Mouse (Mus musculus): ENCODE data around the gene Cysltr2. TPM values are rescaled to one million over a fixed set of nuclear protein-coding genes. Genes with fewer than 3 reads are reported as not detected.

The Cysltr2 gene
- not detected in 2 replicates for polyA plus RNA-seq (2011; ENCODE audit: insufficient read depth, insufficient read length, low read depth, missing spikeins)

DNA sequence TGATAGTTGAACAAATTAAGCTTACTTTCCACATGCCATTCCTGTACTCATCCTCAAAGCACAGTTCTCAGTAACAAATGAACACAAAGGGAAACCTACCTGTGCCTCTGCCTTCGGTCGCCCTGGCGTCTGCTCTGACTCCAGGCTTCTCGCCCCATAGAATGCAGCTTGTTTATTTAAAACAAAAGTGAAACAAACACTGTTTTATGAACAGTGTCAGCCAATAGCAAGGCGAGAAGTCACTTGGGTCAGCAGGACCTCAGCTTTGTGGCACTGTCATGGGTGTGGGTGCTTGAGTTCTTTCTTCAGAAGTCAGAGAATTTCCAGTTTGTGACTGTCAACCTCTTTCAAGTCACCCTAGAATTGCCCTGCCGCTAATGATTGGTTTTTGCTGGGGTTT, at the start of gene Cysltr2:
Gene Cysltr2, minus strand, starts transcription at position 178 of the 400 bp plus-strand sequence.
- Histone ChIP-seq H3K9me3 (replicated peaks; ENCODE audit: control insufficient read depth, insufficient read depth, low read length, poor library complexity, severe bottlenecking) (no peaks in the 10 kb centered on the region), H3K4me1 (ENCODE audit: control insufficient read depth, insufficient read depth, low read length) (no peaks in the 10 kb centered on the region), H3K36me3 (ENCODE audit: control insufficient read depth, insufficient read depth, low read length, poor library complexity, severe bottlenecking) (no peaks in the 10 kb centered on the region), H3K27ac (ENCODE audit: insufficient read depth, low read length) (no peak within 1 kb of the TSS), H3K27me3 (ENCODE audit: control insufficient read depth, insufficient read depth, low read length, poor library complexity, severe bottlenecking) (no peaks in the 10 kb centered on the region), H3K4me3 (ENCODE audit: low read depth, low read length) (no peak within 1 kb of the TSS), H3K9ac (ENCODE audit: low read depth, poor library complexity, severe bottlenecking) (no peak within 1 kb of the TSS)
- TF ChIP-seq CTCF (IDR thresholded peaks at IDR 0.05; ENCODE audit: low read depth, low read length): no peak
- TF ChIP-seq EP300 (IDR thresholded peaks at IDR 0.05; ENCODE audit: insufficient read depth, low read depth, low read length): no peak
- no peak for TF ChIP-seq POLR2A (IDR thresholded peaks at IDR 0.05; ENCODE audit: insufficient read depth, low read length)

- no peak overlapping the region for H3K9ac ChIP-seq (ENCODE audit: low read depth, poor library complexity, severe bottlenecking)
- H3K4me1 ChIP-seq (ENCODE audit: control insufficient read depth, insufficient read depth, low read length): no peaks in the 10 kb centered on the region
- no peaks in the 10 kb centered on the region; the same call in 1 of the 2 replicates for H3K27me3 ChIP-seq (ENCODE audit: control insufficient read depth, insufficient read depth, low read length, poor library complexity, severe bottlenecking)
- no peaks in the 10 kb centered on the region for H3K36me3 ChIP-seq (ENCODE audit: control insufficient read depth, insufficient read depth, low read length, poor library complexity, severe bottlenecking)
- TF ChIP-seq EP300 (IDR thresholded peaks at IDR 0.05; ENCODE audit: insufficient read depth, low read depth, low read length): no peak
- TF ChIP-seq POLR2A (IDR thresholded peaks at IDR 0.05; ENCODE audit: insufficient read depth, low read length): no peak
- no peak for TF ChIP-seq CTCF (IDR thresholded peaks at IDR 0.05; ENCODE audit: low read depth, low read length)
- H3K4me3 ChIP-seq (ENCODE audit: low read depth, low read length): no peak overlapping the region
- H3K9me3 ChIP-seq (replicated peaks; ENCODE audit: control insufficient read depth, insufficient read depth, low read length, poor library complexity, severe bottlenecking): no peaks in the 10 kb centered on the region
- H3K27ac ChIP-seq (ENCODE audit: insufficient read depth, low read length): no peak overlapping the region
These were observed 46.1 kb upstream of the Cysltr2 start for GRCm38 (mm10) chr14:73094802-73095550.

- Histone ChIP-seq H3K36me3 (ENCODE audit: control insufficient read depth, insufficient read depth, low read length, poor library complexity, severe bottlenecking) (no peaks in the 10 kb centered on the region), H3K27ac (ENCODE audit: insufficient read depth, low read length) (no peak overlapping the region), H3K9ac (ENCODE audit: low read depth, poor library complexity, severe bottlenecking) (no peak overlapping the region), H3K4me1 (ENCODE audit: control insufficient read depth, insufficient read depth, low read length) (no peaks in the 10 kb centered on the region), H3K9me3 (replicated peaks; ENCODE audit: control insufficient read depth, insufficient read depth, low read length, poor library complexity, severe bottlenecking) (no peaks in the 10 kb centered on the region), H3K27me3 (ENCODE audit: control insufficient read depth, insufficient read depth, low read length, poor library complexity, severe bottlenecking) (no peaks in the 10 kb centered on the region; the same call in 1 of the 2 replicates), H3K4me3 (ENCODE audit: low read depth, low read length) (no peak overlapping the region)
- TF ChIP-seq EP300 (IDR thresholded peaks at IDR 0.05; ENCODE audit: insufficient read depth, low read depth, low read length) (no peak), CTCF (IDR thresholded peaks at IDR 0.05; ENCODE audit: low read depth, low read length) (no peak), POLR2A (IDR thresholded peaks at IDR 0.05; ENCODE audit: insufficient read depth, low read length) (no peak)
These were observed 44.0 kb upstream of the Cysltr2 start for GRCm38 (mm10) chr14:73092871-73093270.

DNA sequence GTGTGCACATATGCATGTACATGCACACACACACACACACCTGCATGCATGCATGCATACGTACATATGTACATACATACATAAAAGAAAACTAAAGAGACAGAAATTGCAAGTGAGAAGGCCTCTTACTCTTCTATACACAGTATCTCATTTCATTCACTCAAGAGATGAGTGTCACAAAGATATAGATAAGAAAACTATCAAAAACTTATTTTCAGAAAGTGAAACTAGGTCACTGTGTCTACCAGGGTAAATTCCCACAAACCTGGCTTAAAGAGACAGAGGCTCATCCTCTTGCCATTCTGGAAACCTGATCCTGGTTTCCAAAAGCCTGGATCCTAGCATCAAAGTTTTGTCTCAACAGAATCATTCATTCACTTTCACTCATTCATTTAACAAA, 39.3 kb upstream of the Cysltr2 start:
- H3K4me1 ChIP-seq (ENCODE audit: control insufficient read depth, insufficient read depth, low read length): no peaks in the 10 kb centered on the region
- H3K36me3 ChIP-seq (ENCODE audit: control insufficient read depth, insufficient read depth, low read length, poor library complexity, severe bottlenecking): no peaks in the 10 kb centered on the region
- H3K4me3 ChIP-seq (ENCODE audit: low read depth, low read length): no peak overlapping the region
- H3K9ac ChIP-seq (ENCODE audit: low read depth, poor library complexity, severe bottlenecking): no peak overlapping the region
- H3K27ac ChIP-seq (ENCODE audit: insufficient read depth, low read length): no peak overlapping the region
- no peaks in the 10 kb centered on the region; the same call in 1 of the 2 replicates for H3K27me3 ChIP-seq (ENCODE audit: control insufficient read depth, insufficient read depth, low read length, poor library complexity, severe bottlenecking)
- no peak for TF ChIP-seq CTCF (IDR thresholded peaks at IDR 0.05; ENCODE audit: low read depth, low read length)
- no peak for TF ChIP-seq POLR2A (IDR thresholded peaks at IDR 0.05; ENCODE audit: insufficient read depth, low read length)
- TF ChIP-seq EP300 (IDR thresholded peaks at IDR 0.05; ENCODE audit: insufficient read depth, low read depth, low read length): no peak
- H3K9me3 ChIP-seq (replicated peaks; ENCODE audit: control insufficient read depth, insufficient read depth, low read length, poor library complexity, severe bottlenecking): no peaks in the 10 kb centered on the region

GRCm38 (mm10) chr14:73087746-73088145, 38.8 kb upstream of the Cysltr2 start:
- H3K27ac ChIP-seq (ENCODE audit: insufficient read depth, low read length): no peak overlapping the region
- no peaks in the 10 kb centered on the region for H3K36me3 ChIP-seq (ENCODE audit: control insufficient read depth, insufficient read depth, low read length, poor library complexity, severe bottlenecking)
- H3K27me3 ChIP-seq (ENCODE audit: control insufficient read depth, insufficient read depth, low read length, poor library complexity, severe bottlenecking): no peaks in the 10 kb centered on the region; the same call in 1 of the 2 replicates
- no peaks in the 10 kb centered on the region for H3K4me1 ChIP-seq (ENCODE audit: control insufficient read depth, insufficient read depth, low read length)
- H3K9ac ChIP-seq (ENCODE audit: low read depth, poor library complexity, severe bottlenecking): no peak overlapping the region
- H3K9me3 ChIP-seq (replicated peaks; ENCODE audit: control insufficient read depth, insufficient read depth, low read length, poor library complexity, severe bottlenecking): no peaks in the 10 kb centered on the region
- TF ChIP-seq CTCF (IDR thresholded peaks at IDR 0.05; ENCODE audit: low read depth, low read length): no peak
- no peak for TF ChIP-seq EP300 (IDR thresholded peaks at IDR 0.05; ENCODE audit: insufficient read depth, low read depth, low read length)
- TF ChIP-seq POLR2A (IDR thresholded peaks at IDR 0.05; ENCODE audit: insufficient read depth, low read length): no peak
- no peak overlapping the region for H3K4me3 ChIP-seq (ENCODE audit: low read depth, low read length)

GRCm38 (mm10) chr14:73087247-73087646, 38.3 kb upstream of the Cysltr2 start:
- TF ChIP-seq POLR2A (IDR thresholded peaks at IDR 0.05; ENCODE audit: insufficient read depth, low read length) (no peak), CTCF (IDR thresholded peaks at IDR 0.05; ENCODE audit: low read depth, low read length) (no peak), EP300 (IDR thresholded peaks at IDR 0.05; ENCODE audit: insufficient read depth, low read depth, low read length) (no peak)
- no peaks in the 10 kb centered on the region for H3K9me3 ChIP-seq (replicated peaks; ENCODE audit: control insufficient read depth, insufficient read depth, low read length, poor library complexity, severe bottlenecking)
- no peaks in the 10 kb centered on the region for H3K36me3 ChIP-seq (ENCODE audit: control insufficient read depth, insufficient read depth, low read length, poor library complexity, severe bottlenecking)
- H3K4me1 ChIP-seq (ENCODE audit: control insufficient read depth, insufficient read depth, low read length): no peaks in the 10 kb centered on the region
- no peaks in the 10 kb centered on the region for H3K27me3 ChIP-seq (ENCODE audit: control insufficient read depth, insufficient read depth, low read length, poor library complexity, severe bottlenecking)
- H3K9ac ChIP-seq (ENCODE audit: low read depth, poor library complexity, severe bottlenecking): no peak overlapping the region
- H3K4me3 ChIP-seq (ENCODE audit: low read depth, low read length): no peak overlapping the region
- no peak overlapping the region for H3K27ac ChIP-seq (ENCODE audit: insufficient read depth, low read length)
